Mouse (Mus musculus): ENCODE measurements around the gene Fxyd1.

GRCm38 (mm10) chr7:31012971-31013370 is 44.0 kb downstream of the Fxyd1 start:
- TF ChIP-seq POLR2A (IDR thresholded peaks at IDR 0.05; ENCODE audit: insufficient read depth, low read depth, low read length) (no peak), CTCF (IDR thresholded peaks at IDR 0.05; ENCODE audit: insufficient read depth, low read depth, low read length) (no peak)
